Mouse (Mus musculus): ENCODE results near the gene Man2b2.

Gene Man2b2

DNA sequence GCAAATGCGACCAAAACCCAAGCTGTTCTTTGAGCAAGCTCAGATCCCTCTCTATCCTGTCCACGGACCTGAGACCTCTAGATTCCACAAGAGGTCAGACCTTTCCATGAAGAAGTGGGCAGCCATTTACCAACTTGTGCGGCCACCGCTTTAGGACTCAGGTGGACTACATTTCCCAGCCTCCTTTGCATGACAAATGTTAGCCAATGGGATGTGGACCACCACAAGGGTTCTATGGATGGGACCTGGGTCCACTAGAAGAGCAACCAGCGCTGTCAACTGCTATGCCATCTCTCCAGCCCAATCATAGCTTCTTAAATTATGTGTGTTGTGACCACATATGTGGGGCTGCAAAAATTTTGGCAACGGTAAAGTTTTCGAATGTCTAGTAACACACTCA, 819 bp upstream of the Man2b2 start:
- no peak for DNase-seq (ENCODE audit: low spot score in 2 of 2)

DNA sequence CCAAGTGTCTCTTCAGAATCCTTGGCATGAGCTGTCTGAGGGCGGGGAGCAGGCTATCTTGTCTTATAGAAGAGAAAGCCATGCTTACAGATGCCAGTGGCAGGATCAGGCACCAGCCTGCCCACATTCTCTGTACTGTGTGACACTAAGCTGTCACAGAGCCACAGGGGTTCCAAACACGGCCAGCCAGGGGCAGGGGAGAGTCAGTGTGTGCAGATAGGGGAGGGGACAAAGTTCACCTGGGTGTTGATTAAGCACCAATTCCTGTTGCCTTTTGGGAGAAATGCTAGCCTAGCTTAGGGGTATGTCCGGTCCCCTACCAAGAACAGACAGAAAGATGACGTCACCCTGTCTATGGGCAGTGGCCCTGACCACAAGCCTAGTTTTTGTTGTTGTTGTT, 1.4 kb downstream of the Man2b2 start:
- DNase-seq (ENCODE audit: low spot score in 2 of 2) = no peak

DNA sequence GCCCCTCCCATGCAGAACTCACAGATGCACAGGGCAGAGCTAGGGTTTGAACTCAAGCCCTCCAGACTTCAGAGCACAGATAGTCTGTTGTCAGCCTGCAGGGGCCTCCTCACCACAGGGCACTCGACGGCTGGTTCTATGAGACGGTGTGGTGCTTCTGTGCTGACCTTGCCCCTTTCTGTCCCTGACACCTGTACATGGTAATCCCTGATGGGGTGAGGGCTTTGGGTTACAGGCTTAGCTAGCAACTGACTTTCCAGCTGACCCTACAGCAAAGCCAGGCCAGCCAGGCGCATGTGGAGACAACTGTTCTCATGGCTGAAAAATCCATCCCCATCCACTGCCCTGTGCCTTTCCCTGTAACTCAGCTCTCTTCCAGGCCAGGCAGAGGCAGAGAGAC, 7.5 kb downstream of the Man2b2 start:
- no peak for DNase-seq (ENCODE audit: low spot score in 2 of 2)

DNA sequence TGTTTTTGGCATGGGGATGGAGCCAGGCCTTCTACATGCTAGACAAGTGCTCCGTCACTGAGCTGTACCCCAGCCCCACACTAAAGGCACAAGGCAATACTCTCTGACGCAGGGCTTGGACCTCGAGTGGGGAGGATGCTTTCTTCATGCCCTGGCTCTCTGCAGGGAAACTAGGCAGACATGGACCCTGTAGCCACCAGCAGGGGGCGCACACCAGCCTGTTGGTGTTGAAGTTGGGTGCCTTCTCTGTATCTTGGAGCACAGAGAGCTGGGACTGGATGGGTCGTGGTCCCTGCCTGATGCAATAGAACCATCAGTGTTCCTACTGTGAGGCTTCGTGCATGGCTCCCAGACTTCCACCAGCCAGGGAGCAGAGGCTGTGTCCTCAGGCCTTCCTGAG, 10.3 kb downstream of the Man2b2 start:
- peak in 1 of 2 experiments; percentile 23 for DNase-seq (ENCODE audit: low spot score in 2 of 2)

DNA sequence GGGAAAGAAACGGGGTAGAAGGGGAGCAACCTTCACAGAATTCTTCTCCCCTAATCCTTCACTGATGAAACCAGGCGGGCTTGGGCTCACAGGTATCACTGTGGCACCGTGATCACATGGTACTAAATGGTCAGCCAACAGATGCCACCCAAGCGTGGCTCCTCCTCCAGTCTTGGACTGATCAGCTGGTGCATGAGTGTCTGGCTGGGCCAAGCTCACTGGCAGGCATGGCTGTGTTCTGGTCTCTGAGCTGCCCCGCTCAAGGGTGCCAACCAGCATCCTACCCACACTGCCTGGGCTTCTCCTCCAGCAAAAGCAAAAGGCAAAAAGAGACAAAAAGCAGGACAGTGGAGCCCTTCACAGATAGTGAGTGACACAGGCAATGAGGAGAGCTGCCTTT, 10.7 kb downstream of the Man2b2 start:
- DNase-seq (ENCODE audit: low spot score in 2 of 2) = no peak

DNA sequence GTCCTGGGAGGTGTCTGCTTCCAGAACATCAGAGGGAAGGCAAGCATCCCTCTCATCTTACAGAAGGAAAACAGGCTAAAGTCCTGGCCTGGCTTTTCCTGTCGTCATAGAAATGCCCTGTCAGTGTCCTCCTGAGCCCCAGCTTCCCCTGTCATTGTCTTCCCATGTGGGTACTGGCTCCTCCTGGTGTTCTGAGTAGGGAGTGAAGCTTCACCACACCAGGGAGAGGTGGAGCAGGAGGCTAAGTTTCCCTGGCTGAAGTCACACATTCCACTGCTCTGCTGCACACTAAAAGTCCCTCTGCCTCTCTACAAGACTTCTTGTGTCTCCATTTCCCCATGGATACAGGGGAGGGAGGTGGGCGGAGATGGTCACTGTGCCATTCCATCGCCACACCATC, 12.7 kb downstream of the Man2b2 start:
- no peak for DNase-seq (ENCODE audit: low spot score in 2 of 2)

DNA sequence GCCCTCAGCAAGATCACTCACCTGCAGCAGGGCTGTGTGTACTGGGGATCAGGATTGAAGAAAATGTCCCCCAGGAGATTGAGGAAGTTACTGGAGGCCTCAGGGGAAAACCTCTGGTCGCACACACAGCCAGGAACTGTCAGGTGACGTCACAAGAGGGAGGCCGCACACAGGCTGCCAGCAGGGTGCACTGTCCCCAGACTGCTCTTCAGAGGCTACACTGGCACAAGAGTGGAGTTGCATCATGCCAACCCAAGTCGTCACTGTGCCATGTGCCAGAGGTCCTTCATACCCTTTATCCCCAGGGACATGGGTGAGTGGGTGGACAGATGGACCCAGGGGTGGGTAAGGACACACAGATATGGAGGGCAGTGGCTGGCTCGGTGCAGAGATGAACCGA, 15.9 kb downstream of the Man2b2 start:
- no peak for DNase-seq (ENCODE audit: low spot score in 2 of 2)

DNA sequence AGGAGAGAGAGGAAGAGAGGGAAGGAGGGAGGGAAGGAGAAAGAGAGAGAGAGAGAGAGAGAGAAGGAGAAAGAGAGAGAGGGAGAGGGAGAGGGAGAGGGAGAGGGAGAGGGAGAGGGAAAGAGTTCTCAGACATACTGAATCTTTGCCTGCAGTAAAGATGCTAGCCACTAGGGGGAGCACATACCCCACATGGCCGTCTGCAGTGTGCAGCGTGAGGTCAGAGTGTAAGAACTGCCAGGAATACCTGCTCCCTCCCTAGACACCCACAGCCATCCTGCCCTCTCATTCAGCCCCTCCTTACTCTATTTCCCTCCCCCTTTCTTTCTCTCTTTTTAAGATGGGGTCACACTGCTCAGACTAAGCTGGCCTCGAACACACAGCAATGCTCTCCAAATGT, 19.0 kb downstream of the Man2b2 start:
- DNase-seq (ENCODE audit: low spot score in 2 of 2) = peak; percentile 20 to 22

DNA sequence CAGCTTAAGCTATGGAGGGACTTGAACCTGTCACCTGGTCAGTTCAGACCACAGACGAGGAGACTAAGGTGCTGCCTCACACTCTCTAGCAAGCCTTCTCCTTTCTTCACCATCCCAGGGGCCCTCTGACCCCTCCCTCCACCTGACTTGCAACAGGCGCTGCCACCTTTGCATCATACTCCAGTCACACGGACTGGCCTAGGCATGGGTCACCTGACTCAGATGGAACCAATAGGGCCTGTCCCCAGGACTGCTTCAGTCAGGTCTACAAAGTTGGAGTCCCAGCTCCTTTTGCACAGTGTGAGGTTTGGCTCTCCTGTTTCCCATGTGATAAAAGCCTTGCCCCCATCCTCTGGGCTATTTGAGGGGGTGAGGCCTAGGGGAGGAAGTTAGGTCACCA, 19.8 kb downstream of the Man2b2 start:
- no peak for DNase-seq (ENCODE audit: low spot score in 2 of 2)

DNA sequence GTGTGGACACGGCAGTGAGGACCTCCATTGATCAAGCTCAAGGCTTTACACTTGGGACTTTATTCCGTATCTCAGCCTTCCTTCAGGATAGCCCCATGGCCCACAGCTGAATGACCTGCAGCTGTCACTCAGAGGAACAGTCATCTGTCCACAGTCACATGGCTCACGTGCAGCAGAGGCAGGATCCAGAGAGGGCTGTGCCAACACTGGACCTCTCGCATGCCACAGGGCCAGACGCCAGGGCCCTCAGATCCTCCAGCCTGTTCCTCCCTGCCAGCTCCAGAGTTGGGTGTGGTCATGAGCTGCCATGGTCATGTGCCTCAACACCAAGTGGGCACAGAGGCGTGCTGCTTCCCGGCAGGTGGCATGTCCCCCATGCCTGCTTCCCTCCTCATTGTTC, 21.3 kb downstream of the Man2b2 start:
- no peak for DNase-seq (ENCODE audit: low spot score in 2 of 2)

DNA sequence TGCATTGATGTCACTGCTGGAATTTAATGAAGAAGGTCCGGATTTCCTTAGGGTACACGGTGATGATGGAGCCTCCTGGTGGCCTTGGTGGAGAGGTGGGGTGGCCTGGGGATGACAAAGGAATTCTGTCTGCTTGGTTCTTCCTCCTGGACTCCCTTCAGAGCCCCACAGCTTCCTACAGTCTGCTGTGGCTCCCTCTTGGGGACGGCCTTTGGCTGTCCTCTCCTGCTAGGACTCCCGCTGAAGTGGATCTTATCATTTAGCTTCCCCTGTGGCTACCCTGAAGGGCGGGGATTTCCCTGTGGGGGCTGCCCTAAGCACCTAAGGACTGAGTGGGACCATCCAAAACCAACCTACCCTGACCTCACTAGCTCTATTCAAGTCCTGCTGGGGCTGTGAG, 23.3 kb downstream of the Man2b2 start:
- DNase-seq (ENCODE audit: low spot score in 2 of 2) = no peak

DNA sequence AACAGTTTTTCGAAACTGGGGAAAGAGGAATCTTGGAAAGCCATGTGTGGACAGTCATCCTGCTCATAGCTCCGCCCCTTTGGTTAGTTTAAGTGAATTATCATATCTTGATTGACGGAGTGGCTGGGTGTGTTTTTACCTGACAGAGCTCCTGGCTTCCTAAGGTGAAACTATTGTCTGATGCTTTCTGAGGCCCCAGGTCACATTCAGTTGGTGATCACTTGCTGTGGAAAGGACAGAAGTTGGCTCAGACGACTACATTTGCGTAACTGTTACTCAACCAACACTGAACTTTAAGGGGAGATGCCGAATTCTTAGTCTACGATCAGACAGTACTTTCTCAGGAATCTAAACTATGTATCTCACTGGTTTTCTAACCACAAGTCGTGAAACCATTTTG, 33.2 kb downstream of the Man2b2 start:
- no peak for DNase-seq (ENCODE audit: low spot score in 2 of 2)

DNA sequence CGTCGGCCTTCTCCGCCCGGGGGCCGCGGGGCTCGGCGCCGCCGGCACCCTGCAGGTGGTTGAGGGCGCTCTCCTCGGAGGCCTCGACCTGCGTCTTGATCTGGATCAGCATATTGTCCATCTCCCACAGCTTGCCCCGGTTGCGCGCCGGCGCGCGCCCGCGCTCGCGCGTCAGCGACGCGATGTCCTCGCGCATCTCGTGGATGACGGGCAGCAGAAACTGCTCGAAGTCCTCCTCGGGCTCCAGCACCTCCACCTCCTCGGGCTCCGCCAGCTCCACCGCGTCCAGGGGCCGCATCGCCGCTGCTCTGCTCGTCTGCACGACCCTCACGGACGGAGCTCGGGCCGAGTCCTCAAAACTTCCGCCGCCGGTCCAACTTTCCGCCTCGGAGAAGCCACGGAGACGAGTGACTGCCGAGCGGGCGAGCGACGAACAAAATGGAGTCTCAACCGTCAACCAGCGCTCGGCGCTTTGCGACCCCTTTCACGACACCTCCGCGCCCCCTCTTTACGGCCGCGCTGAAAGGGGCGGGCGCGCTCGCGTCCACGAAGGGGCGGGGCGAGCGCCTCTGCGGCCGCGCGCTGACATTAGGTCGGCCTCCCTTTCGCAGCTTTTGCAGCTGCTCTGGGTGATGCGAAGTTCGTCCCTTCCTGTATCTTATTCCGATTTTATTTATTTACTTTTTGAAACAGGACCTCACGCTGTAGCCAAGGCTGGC, 34.0 kb downstream of the Man2b2 start, which contains the start of gene Mrfap1:
Mrfap1 (minus strand) TSS at position 477 of the 719 bp plus-strand sequence.
- peak; percentile 91 to 92 for DNase-seq (ENCODE audit: low spot score in 2 of 2)

DNA sequence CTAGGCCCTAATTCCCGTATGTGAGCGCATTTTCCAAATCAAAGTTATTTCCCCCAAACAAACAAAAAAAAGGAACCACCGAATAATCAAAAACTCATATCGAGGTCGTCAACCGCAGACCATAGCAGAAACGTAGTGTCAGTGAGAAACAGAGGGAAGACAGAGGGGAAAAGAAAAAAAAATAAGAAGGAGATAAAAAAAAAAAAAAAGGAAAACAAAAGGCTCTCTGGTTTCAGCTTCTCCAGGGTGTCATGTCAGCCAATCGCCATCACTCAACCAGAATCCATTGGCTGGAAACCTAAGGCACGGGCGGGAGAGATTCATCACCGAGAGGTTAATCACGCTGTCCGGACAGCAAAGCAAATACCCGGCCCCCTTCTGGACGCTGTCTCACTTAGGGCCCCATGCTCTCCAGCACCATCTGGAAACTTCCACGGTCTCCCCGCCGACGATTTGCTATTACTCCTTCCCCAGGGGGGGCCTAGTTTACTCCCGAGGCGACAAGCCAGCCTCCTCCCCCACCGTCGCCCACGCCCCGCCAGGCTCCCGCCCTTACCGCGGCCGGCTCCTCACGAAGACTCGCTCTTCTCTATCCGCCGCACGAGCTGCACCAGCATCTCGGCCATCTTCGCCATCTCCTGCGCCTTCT, 34.7 kb downstream of the Man2b2 start:
- peak; percentile 53 to 63 for DNase-seq (ENCODE audit: low spot score in 2 of 2)

DNA sequence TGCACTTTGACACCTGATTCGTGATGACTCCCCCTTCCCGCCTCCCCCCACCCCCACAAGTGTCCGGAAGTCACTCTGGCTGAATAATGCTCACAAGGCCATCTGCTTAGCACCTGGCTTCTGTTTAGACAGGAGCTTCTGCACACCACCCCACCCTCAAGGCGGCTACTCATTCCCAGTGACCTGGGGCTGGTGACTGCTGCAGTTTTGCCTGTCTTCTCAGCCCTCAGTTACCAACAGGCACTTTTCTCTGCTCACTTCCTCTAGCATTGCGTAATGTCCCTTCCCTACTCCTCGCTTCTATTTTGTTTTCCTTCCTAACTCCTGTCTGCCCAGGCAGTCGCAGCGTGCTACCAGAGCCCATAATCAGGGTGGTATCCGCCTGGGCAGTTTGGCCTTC, 38.6 kb downstream of the Man2b2 start:
- no peak for DNase-seq (ENCODE audit: low spot score in 2 of 2)

DNA sequence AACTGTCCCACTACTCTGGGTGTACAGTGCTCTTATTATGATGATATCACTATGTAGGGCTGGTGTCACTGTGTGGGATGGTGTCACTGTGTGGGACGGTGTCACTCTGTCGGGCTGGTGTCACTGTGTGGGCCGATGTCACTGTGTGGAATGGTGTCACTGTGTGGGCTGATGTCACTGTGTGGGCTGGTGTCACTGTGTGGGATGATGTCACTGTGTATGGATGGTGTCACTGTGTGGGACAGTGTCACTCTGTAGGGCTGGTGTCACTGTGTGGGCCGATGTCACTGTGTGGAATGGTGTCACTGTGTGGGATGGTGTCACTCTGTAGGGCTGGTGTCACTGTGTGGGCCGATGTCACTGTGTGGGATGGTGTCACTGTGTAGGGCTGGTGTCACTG, 44.4 kb downstream of the Man2b2 start:
- DNase-seq (ENCODE audit: low spot score in 2 of 2) = no peak

DNA sequence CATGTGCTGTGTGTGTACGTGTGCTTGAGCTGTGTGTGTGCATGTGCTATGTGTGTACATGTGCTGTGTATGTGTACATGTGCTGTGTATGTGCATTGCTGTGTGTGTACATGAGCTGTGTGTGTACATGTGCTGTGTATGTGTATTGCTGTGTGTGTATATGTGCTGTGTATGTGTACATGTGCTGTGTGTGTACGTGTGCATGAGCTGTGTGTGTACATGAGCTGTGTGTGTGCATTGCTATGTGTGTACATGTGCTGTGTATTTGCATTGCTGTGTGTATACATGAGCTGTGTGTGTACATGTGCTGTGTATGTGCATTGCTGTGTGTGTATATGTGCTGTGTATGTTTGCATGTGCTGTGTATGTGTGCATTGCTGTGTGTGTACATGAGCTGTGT, 50.9 kb downstream of the Man2b2 start:
- DNase-seq (ENCODE audit: low spot score in 2 of 2) = no peak

DNA sequence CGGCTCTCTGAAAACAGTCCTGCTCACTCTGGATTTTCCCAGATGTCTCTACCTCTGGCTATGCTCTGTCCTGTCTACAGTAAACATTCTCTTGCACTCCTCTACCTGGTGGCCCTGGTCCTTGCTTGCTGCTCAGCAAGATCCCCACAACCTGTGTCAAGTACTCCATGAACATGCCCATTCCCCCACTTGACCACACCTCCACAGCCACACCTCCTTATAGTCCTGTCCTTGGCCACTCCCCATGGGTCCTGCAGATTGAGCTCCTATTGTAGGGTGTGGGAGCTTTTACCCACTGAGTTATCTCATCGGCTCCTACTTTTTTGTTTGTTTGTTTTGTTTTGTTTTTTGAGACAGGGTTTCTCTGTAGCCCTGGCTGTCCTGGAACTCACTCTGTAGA, 51.6 kb downstream of the Man2b2 start:
- no peak for DNase-seq (ENCODE audit: low spot score in 2 of 2)

DNA sequence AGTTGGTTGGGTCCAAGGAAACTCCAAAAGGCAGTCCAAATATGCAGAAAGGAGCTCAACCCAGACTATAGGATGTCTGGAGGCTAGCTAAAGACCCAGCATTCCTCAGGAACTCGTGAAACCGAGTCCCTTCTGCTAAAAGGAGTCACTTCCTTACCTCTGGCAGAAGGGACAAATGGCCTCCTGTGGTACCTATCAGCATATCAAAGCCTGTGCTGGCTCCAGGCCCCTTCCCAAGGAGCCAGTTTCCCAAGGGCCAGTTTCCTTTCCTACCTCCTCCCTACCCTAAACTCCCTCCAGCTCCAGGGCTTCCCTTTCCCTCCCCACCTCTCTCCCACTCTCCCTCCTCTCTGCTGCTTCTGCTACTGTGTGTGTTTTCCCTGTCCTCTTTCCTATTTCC, 53.3 kb downstream of the Man2b2 start:
- no peak for DNase-seq (ENCODE audit: low spot score in 2 of 2)

DNA sequence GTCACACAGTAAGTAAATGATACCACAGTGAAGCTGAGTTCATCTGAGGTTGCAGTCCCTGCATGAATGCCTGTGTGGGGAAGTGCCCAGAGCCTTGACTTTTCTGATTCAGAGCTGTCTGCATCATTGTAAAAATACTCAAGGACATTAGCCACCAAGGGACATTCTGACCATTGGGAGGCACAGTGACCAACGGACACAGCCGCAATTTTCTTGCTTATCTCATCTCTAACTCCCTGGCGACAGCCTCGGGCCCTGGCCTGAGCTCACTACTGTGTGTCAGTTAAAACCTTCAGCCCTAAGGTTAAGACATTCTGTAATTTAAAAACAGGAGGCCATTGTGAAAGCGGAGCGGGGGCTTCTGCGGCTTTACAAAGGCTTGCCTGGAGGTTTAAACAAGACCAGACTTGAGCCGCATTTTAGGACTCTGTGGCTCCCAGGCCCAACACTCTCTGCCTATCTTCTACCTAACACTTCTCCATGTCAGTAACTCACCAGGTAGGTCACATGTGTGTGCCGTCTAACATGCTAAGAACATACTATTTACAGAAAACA, 54.4 kb downstream of the Man2b2 start:
- no peak for DNase-seq (ENCODE audit: low spot score in 2 of 2)

DNA sequence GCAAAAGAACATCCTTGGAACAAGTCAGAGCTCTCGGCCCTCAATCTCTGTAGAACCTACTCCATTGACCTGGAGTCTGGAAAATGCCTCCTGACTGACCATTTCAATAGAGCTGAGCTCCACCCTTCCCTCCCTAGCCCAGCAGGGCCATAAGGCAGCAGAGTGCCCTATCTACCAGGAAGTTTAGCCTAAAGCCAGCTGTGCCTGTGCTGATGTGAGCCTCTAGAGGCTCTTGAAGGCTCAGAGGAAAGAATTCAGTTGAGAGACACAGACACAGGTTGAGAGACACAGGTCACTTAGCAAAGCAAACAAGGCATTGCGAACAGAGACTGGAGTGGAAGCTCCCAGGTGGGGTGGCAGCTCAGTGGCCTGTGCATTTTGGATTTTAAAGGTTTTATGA, 55.1 kb downstream of the Man2b2 start:
- no peak for DNase-seq (ENCODE audit: low spot score in 2 of 2)

DNA sequence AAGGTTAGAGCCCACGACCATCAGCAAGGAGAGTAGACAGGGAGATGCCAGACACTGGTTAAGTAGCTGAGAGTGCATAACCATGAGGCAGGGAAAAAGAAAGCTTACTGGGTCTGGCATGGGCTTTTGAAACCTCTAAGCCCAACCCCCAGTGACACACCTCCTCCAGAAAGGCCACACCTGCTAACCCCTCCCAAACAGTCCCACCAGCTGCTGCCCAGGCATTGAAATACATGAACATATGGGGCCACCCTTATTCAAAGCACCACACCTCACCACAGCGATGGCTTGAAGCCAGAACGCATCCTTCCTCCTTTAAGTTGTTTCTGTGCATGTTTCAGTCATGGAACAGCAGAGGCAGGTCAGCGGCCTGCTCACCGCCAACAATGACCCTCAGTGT, 57.9 kb downstream of the Man2b2 start:
- DNase-seq (ENCODE audit: low spot score in 2 of 2) = no peak

DNA sequence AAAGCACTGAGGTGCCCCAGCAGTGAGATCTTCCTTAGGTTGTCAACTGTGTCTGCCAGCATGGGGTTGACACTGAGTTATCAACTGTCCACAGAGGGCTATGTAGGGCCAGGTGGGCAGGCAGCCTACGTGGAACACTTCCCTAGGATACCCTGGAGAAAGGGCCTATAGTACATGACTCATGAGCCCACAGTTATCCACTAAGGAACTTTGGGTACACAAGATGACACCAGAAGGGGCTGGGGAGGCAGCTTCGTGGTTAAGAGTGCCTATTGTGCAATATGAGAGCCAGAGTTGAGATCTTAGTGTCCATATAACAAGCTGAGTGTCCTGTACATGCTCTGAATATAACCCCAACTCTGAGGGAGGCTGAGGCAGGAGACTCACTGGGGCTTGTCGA, 60.9 kb downstream of the Man2b2 start:
- DNase-seq (ENCODE audit: low spot score in 2 of 2) = no peak

All from urinary bladder, adult 18-20 months (tissue).